Mouse (Mus musculus) hindbrain, embryonic 14.5 days (tissue): Measurements from ENCODE around the gene Rnf4. TPM values are rescaled to one million over a fixed set of nuclear protein-coding genes. Genes with fewer than 3 reads are reported as not detected.

Source experiments
- ATAC-seq: fragments of 200-750 bp; cut with Nextera tagmentation; 2 replicates; pipeline ENCODE4 v1.8.0; 2017; ENCODE audit warnings: moderate number of reproducible peaks, mild to moderate bottlenecking, moderate TSS enrichment, moderate library complexity; ENCODE audit not compliant: low FRiP score
- DNase-seq: peaks from one replicate; pipeline ENCODE4 v3.0.0-alpha.2; 2015; ENCODE audit warnings: low spot score
- H3K27ac ChIP-seq: fragments of 300-500 bp; sonication (generic); 2 replicates; pipeline ENCODE4 v1.5.1; 2014; ENCODE audit warnings: mild to moderate bottlenecking, moderate library complexity
- H3K27me3 ChIP-seq: fragments of 300-500 bp; sonication (generic); 2 replicates; pipeline ENCODE4 v1.6.1; 2014; ENCODE audit warnings: mild to moderate bottlenecking, low read length, mixed read lengths; ENCODE audit not compliant: control insufficient read depth, insufficient read depth
- H3K36me3 ChIP-seq: fragments of 300-500 bp; sonication (generic); replicated peaks from 2 replicates; pipeline ENCODE4 v1.6.1; 2014; ENCODE audit not compliant: control insufficient read depth, insufficient read depth
- H3K4me1 ChIP-seq: fragments of 300-500 bp; sonication (generic); replicated peaks from 2 replicates; pipeline ENCODE4 v1.6.1; 2014; ENCODE audit warnings: antibody characterized with exemption, low read length, mixed read lengths; ENCODE audit not compliant: control insufficient read depth, insufficient read depth
- H3K4me2 ChIP-seq: fragments of 300-500 bp; sonication (generic); replicated peaks from 2 replicates; pipeline ENCODE4 v1.6.1; 2014; ENCODE audit warnings: mild to moderate bottlenecking, moderate library complexity
- H3K4me3 ChIP-seq: fragments of 300-500 bp; sonication (generic); replicated peaks from 2 replicates; pipeline ENCODE4 v1.5.1; 2014; ENCODE audit warnings: mild to moderate bottlenecking, low read length
- H3K9ac ChIP-seq: fragments of 300-500 bp; sonication (generic); 2 replicates; pipeline ENCODE4 v1.6.1; 2014
- H3K9me3 ChIP-seq: fragments of 300-500 bp; sonication (generic); 2 replicates; pipeline ENCODE4 v1.6.1; 2016; ENCODE audit warnings: low read length; ENCODE audit not compliant: control insufficient read depth
- WGBS: fragments of 180-500 bp; shearing (Covaris S2); extraction: QIAGEN DNeasy Blood & Tissue Kit; methylation state at CpG from one replicate; pipeline ENCODE4 v1.1.7; 2014; 5-methylcytosine and 5-hydroxymethylcytosine counted together
- polyA plus RNA-seq: library from polyadenylated mRNA; unstranded; fragments of >200 nt; fragmentation: Nextera tagmentation; extraction: Ambion mirVana; gene quantifications from 2 replicates; pipeline ENCODE4 v1.2.1, GENCODE M21; 2014

The Rnf4 gene
- polyA plus RNA-seq, 1 experiment from 2014 or later: 139 TPM

DNA sequence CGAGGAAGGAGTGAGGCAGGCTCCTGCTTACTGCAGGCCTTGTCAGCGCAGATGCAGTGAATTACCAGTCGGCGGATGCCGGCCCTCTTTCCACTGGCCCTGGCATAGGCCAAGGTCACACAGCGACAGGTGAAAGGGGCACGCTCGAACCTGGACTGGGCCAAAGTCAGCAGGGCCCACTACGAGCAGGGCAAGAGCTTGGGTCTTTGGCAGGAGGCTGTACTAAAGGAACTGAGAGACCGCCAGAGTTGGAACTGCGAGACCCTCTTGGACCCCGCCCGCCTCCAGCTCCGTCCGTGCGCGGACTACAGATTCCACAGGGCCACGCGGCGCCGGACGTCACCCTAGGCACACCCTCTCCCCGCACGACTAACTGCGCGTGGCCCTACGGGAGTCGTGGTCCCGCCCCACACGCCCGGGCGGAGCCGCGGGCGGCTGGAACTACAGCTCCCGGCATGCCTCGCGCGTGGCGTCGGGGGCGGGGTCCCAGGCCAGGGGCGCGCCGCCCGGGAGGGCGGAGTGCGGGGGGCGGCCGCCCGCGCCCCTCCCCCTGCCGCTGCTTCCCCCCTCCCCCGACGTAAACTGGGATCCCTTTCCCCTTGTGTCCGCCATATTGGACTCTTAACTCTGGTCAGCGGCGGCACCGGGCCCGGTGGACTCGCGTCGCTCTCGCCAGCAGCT, 33.4 kb downstream of the Rnf4 start, which contains the start of gene Fam193a:
Fam193a (plus strand) TSS at position 593 of the 681 bp plus-strand sequence.
- peak; percentile 99 for ATAC-seq
- no peaks in the 10 kb centered on the region for H3K9me3 ChIP-seq

DNA sequence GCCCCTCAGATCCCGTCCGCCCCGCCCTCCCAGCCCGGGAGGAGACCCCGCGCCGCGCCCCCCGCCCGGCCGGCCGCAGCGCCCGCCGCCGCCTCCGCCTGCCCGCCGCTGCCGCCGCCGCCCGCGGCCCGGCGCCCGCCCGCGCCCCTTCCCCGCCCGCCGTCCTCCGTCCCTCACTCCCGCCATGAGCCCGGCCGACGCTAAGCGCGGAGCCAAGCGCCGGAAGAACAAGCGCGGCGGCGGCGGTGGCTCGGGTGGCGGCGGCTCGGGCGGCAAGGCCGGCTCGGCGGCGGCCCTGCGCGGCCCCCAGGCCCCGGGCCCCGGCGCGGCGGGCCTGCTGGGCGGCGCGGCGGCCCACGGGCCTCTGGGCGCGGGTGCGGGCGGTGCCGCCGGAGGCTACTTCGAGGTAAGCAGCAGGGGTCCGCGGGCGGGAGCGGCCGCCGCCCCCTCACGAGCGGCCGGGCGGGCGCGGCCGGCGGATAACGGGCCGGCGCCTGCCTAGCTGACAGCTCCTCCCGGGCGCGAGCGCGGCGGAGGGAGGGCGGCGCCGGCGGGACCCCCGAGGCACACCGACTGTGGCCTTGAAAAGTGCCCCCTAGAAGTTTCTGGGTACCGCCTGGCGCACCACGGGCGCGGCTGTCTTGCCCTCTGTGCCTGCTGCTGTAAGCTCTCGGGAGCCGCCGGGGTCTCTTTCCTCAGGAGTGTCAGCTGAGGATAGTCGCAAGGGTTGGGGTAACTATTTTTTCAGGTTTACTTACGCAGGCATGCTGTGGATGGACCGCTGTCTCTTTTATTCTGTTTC, 34.1 kb downstream of the Rnf4 start:
- WGBS: under 1% methylated on average over 44 of the region's 114 CpGs
- Histone ChIP-seq H3K9ac (peak overlapping the region; percentile 94), H3K4me3 (peak overlapping the region; percentile 93), H3K4me1 (peaks cover 27% of the 10 kb centered on the region), H3K27ac (peak overlapping the region; percentile 86), H3K9me3 (no peaks in the 10 kb centered on the region), H3K27me3 (no peaks in the 10 kb centered on the region), H3K36me3 (no peaks in the 10 kb centered on the region; the same call in 1 of the 2 replicates), H3K4me2 (peak overlapping the region; percentile 69)
- DNase-seq: no peak
- ATAC-seq: 0 out of 2 replicates have a peak, but pooled peaks have one; percentile 4

More for the DNA sequence above, 33.4 kb downstream of the Rnf4 start, which contains the start of gene Fam193a:
- Histone ChIP-seq H3K4me1 (peaks cover 27% of the 10 kb centered on the region), H3K9ac (peak within 1 kb of the TSS; percentile 94), H3K27ac (peak within 1 kb of the TSS; percentile 86), H3K4me3 (peak within 1 kb of the TSS; percentile 93), H3K27me3 (no peaks in the 10 kb centered on the region), H3K36me3 (no peaks in the 10 kb centered on the region; the same call in 1 of the 2 replicates), H3K4me2 (peak within 1 kb of the TSS; percentile 69)
- DNase-seq: peak; percentile 98
- under 1% methylated on average over 43 of the region's 64 CpGs for WGBS

GRCm38 (mm10) chr5:34370840-34371239, 34.8 kb downstream of the Rnf4 start:
- no peaks in the 10 kb centered on the region for H3K9me3 ChIP-seq

GRCm38 (mm10) chr5:34372141-34372540, 36.1 kb downstream of the Rnf4 start:
- DNase-seq (no peak), ATAC-seq (no peak)
- H3K4me3 ChIP-seq: no peak overlapping the region
- peaks cover 27% of the 10 kb centered on the region for H3K4me1 ChIP-seq
- H3K4me2 ChIP-seq: peak overlapping the region; percentile 69
- no peaks in the 10 kb centered on the region for H3K27me3 ChIP-seq
- no peak overlapping the region for H3K9ac ChIP-seq
- no peaks in the 10 kb centered on the region for H3K9me3 ChIP-seq
- no peaks in the 10 kb centered on the region for H3K36me3 ChIP-seq
- H3K27ac ChIP-seq: no peak overlapping the region

More at GRCm38 (mm10) chr5:34370840-34371239, 34.8 kb downstream of the Rnf4 start:
- no peaks in the 10 kb centered on the region for H3K27me3 ChIP-seq
- DNase-seq: no peak
- H3K36me3 ChIP-seq: no peaks in the 10 kb centered on the region
- H3K4me1 ChIP-seq: peaks cover 27% of the 10 kb centered on the region
- peak overlapping the region; percentile 94 for H3K9ac ChIP-seq
- 28% methylated on average over 8 of the region's 8 CpGs for WGBS
- peak overlapping the region; percentile 69 for H3K4me2 ChIP-seq
- no peak for ATAC-seq
- peak overlapping the region; percentile 86 for H3K27ac ChIP-seq
- H3K4me3 ChIP-seq: peak overlapping the region; percentile 93

DNA sequence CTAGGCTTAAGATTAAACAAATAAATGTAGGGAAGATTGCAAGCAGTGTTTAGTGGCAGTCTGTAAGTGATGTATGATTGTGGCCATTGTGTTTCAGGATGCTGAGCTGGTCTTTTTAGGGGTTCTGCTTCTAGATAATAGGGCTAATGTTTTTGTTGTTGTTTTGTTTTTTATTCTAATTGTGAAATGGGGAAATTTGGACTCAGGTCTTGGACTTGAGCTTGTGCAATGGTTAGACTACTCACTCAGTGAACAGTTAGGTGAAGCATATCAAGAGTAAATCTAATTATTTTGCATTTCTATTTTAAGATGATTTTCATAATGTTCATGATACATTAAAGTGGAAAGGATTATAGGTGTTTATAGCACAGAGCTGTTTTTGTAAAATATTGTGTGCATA, 36.5 kb downstream of the Rnf4 start:
- H3K4me1 ChIP-seq: peaks cover 27% of the 10 kb centered on the region
- peak overlapping the region; percentile 69; the same call in 1 of the 2 replicates for H3K4me2 ChIP-seq
- peak overlapping the region; percentile 8; the same call in 1 of the 2 replicates for H3K9ac ChIP-seq
- no peak overlapping the region for H3K27ac ChIP-seq
- ATAC-seq: no peak
- H3K36me3 ChIP-seq: no peaks in the 10 kb centered on the region
- no peak for DNase-seq
- H3K9me3 ChIP-seq: no peaks in the 10 kb centered on the region
- H3K4me3 ChIP-seq: no peak overlapping the region
- no peaks in the 10 kb centered on the region for H3K27me3 ChIP-seq

DNA sequence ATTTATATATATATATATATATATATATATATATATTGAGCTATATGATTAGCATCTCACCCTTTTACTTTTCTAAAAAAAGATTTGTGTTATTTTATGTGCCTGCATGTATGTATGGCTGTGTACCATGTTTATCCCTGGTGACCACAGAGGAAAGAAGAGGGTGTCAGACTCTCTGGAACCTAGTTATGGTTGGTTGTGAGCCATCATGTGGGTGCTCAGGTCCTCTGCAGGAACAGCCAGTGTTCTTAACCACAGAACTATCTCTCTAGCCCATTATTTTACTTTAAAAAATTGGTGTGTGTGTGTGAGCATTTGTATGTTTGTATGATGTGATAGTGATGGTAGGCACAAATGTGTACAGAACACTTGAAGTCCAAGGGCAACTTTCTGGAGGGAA, 42.7 kb downstream of the Rnf4 start:
- Histone ChIP-seq H3K4me2 (no peak overlapping the region), H3K9ac (no peak overlapping the region), H3K9me3 (no peaks in the 10 kb centered on the region), H3K4me1 (0 out of 2 replicates have a peak, but pooled peaks cover 3% of the 10 kb centered on the region), H3K27ac (no peak overlapping the region), H3K27me3 (no peaks in the 10 kb centered on the region), H3K4me3 (no peak overlapping the region), H3K36me3 (no peaks in the 10 kb centered on the region)
- no peak for ATAC-seq
- DNase-seq: no peak

DNA sequence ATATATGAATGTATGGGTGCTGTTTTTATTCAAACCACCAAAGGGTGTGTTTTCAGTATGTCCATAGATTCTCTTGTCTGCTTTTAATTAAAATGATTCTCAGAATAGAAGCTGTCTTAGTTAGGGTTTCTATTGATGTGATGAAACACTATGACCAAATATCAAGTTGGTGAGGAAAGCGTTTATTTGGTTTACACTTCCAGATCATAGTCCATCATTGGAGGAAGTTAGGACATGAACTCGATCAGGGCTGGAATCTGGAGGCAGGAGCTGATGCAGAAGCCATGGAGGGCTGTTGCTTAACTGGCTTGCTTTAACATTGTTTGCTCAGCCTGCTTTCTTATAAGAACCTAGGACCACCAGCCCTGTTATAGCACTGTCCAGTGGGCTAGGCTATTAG, 45.6 kb downstream of the Rnf4 start:
- 95% methylated on average over 2 of the region's 2 CpGs for WGBS
- H3K4me1 ChIP-seq: no peaks in the 10 kb centered on the region
- ATAC-seq: no peak
- H3K9ac ChIP-seq: no peak overlapping the region
- H3K4me2 ChIP-seq: no peak overlapping the region
- no peak overlapping the region for H3K27ac ChIP-seq
- no peak for DNase-seq
- peaks cover 7% of the 10 kb centered on the region; the same call in 1 of the 2 replicates for H3K9me3 ChIP-seq
- H3K27me3 ChIP-seq: no peaks in the 10 kb centered on the region
- H3K4me3 ChIP-seq: no peak overlapping the region
- 0 out of 2 replicates have a peak, but pooled peaks cover 3% of the 10 kb centered on the region for H3K36me3 ChIP-seq

DNA sequence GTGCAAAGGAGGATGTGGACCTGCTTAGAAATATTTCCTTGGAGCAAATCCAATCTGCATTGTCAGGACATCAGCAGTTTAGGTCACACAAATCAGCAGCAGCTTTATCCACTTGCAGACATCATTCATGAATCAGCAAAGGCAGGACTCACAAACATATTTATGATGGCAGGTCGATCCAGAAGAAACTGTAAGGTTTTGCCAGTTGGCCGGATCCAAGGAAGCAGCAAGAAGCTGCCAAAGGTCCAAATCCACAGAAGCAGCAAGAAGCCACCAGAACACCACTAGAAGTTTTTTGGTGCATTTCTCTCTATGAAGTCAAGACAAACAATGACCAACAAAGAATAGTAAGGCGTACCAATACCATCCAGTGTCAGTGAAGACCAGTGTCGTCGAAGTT, 49.5 kb downstream of the Rnf4 start:
- no peak for DNase-seq
- no peak overlapping the region for H3K9ac ChIP-seq
- WGBS: 95% methylated on average over 5 of the region's 5 CpGs
- H3K4me2 ChIP-seq: no peak overlapping the region
- no peak overlapping the region for H3K4me3 ChIP-seq
- no peak overlapping the region for H3K27ac ChIP-seq
- H3K27me3 ChIP-seq: no peaks in the 10 kb centered on the region
- peaks cover 7% of the 10 kb centered on the region; the same call in 1 of the 2 replicates for H3K9me3 ChIP-seq
- no peaks in the 10 kb centered on the region for H3K4me1 ChIP-seq
- H3K36me3 ChIP-seq: 0 out of 2 replicates have a peak, but pooled peaks cover 3% of the 10 kb centered on the region
- no peak for ATAC-seq

DNA sequence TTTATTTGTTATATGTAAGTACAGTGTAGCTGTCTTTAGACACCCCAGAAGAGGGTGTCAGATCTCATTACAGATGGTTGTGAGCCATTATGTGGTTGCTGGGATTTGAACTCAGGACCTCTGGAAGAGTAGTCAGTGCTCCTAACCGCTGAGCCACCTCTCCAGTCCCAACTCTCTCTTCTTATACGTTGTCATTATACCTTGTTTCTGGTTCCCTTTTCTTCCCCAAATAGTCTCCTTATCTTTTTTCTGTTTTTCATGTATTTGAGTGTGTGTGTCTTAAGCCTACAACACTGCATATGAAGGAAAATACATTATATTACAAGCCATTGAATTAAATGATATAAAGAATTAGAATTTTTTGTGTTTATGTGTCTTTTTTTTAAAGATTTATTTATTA, 50.7 kb downstream of the Rnf4 start:
- ATAC-seq: no peak
- H3K9ac ChIP-seq: no peak overlapping the region
- H3K4me1 ChIP-seq: no peaks in the 10 kb centered on the region
- peaks cover 7% of the 10 kb centered on the region; the same call in 1 of the 2 replicates for H3K9me3 ChIP-seq
- H3K27me3 ChIP-seq: no peaks in the 10 kb centered on the region
- H3K36me3 ChIP-seq: 0 out of 2 replicates have a peak, but pooled peaks cover 3% of the 10 kb centered on the region
- DNase-seq: no peak
- H3K4me3 ChIP-seq: no peak overlapping the region
- no peak overlapping the region for H3K4me2 ChIP-seq
- H3K27ac ChIP-seq: no peak overlapping the region
- 91% methylated on average over 2 of the region's 2 CpGs for WGBS
